Mouse (Mus musculus): Measurements from ENCODE around the gene Senp2. TPM values are rescaled to one million over a fixed set of nuclear protein-coding genes. Genes with fewer than 3 reads are reported as not detected.
"Not testable (repeated sequence)": the region's sequence is repeated elsewhere in the genome, so short reads cannot be mapped to it uniquely, and the experiment has no call there.

The Senp2 gene
- polyA plus RNA-seq, 1 experiment from 2014 or later: 40.1 TPM

GRCm38 (mm10) chr16:21984091-21984490 lies 25.2 kb upstream of the Senp2 start:
- Histone ChIP-seq H3K4me1 (ENCODE audit: control insufficient read depth, insufficient read depth, low read length) (no peaks in the 10 kb centered on the region), H3K4me3 (replicated peaks; ENCODE audit: low read length) (no peak overlapping the region), H3K27me3 (ENCODE audit: control insufficient read depth, insufficient read depth, low read length) (no peaks in the 10 kb centered on the region), H3K36me3 (ENCODE audit: control insufficient read depth, insufficient read depth, low read length) (no peaks in the 10 kb centered on the region), H3K4me2 (ENCODE audit: low read depth, low read length) (no peak overlapping the region), H3K27ac (ENCODE audit: low read length) (no peak overlapping the region), H3K9me3 (replicated peaks; ENCODE audit: control insufficient read depth, low read length) (no peaks in the 10 kb centered on the region), H3K9ac (ENCODE audit: low read length) (no peak overlapping the region)
- 84% methylated on average over 12 of the region's 12 CpGs for WGBS
- no peak for ATAC-seq (ENCODE audit: insufficient read depth, low FRiP score)

GRCm38 (mm10) chr16:21986191-21986590 lies 23.1 kb upstream of the Senp2 start:
- Histone ChIP-seq H3K4me1 (ENCODE audit: control insufficient read depth, insufficient read depth, low read length) (no peaks in the 10 kb centered on the region), H3K9ac (ENCODE audit: low read length) (no peak overlapping the region), H3K27me3 (ENCODE audit: control insufficient read depth, insufficient read depth, low read length) (no peaks in the 10 kb centered on the region), H3K4me2 (ENCODE audit: low read depth, low read length) (no peak overlapping the region), H3K4me3 (replicated peaks; ENCODE audit: low read length) (no peak overlapping the region), H3K9me3 (replicated peaks; ENCODE audit: control insufficient read depth, low read length) (no peaks in the 10 kb centered on the region), H3K27ac (ENCODE audit: low read length) (no peak overlapping the region), H3K36me3 (ENCODE audit: control insufficient read depth, insufficient read depth, low read length) (no peaks in the 10 kb centered on the region)
- ATAC-seq (ENCODE audit: insufficient read depth, low FRiP score): no peak
- 31% methylated on average over 3 of the region's 3 CpGs for WGBS

GRCm38 (mm10) chr16:21987956-21988355 lies 21.3 kb upstream of the Senp2 start:
- H3K4me3 ChIP-seq (replicated peaks; ENCODE audit: low read length): no peak overlapping the region
- 57% methylated on average over 5 of the region's 5 CpGs for WGBS
- no peak for ATAC-seq (ENCODE audit: insufficient read depth, low FRiP score)
- no peak overlapping the region for H3K9ac ChIP-seq (ENCODE audit: low read length)
- no peaks in the 10 kb centered on the region for H3K27me3 ChIP-seq (ENCODE audit: control insufficient read depth, insufficient read depth, low read length)
- no peak overlapping the region for H3K4me2 ChIP-seq (ENCODE audit: low read depth, low read length)
- no peaks in the 10 kb centered on the region for H3K4me1 ChIP-seq (ENCODE audit: control insufficient read depth, insufficient read depth, low read length)
- H3K27ac ChIP-seq (ENCODE audit: low read length): no peak overlapping the region
- H3K9me3 ChIP-seq (replicated peaks; ENCODE audit: control insufficient read depth, low read length): no peaks in the 10 kb centered on the region
- H3K36me3 ChIP-seq (ENCODE audit: control insufficient read depth, insufficient read depth, low read length): no peaks in the 10 kb centered on the region

- H3K4me1 ChIP-seq (ENCODE audit: control insufficient read depth, insufficient read depth, low read length); H3K27me3 ChIP-seq (ENCODE audit: control insufficient read depth, insufficient read depth, low read length); H3K4me2 ChIP-seq (ENCODE audit: low read depth, low read length); H3K4me3 ChIP-seq (replicated peaks; ENCODE audit: low read length); H3K9me3 ChIP-seq (replicated peaks; ENCODE audit: control insufficient read depth, low read length); H3K27ac ChIP-seq (ENCODE audit: low read length); H3K9ac ChIP-seq (ENCODE audit: low read length); ATAC-seq (ENCODE audit: insufficient read depth, low FRiP score); H3K36me3 ChIP-seq (ENCODE audit: control insufficient read depth, insufficient read depth, low read length): not testable (repeated sequence)
Measured at GRCm38 (mm10) chr16:21990893-21991292, 18.4 kb upstream of the Senp2 start.

- H3K4me1 ChIP-seq (ENCODE audit: control insufficient read depth, insufficient read depth, low read length): 0 out of 2 replicates have a peak, but pooled peaks cover 5% of the 10 kb centered on the region
- no peaks in the 10 kb centered on the region for H3K27me3 ChIP-seq (ENCODE audit: control insufficient read depth, insufficient read depth, low read length)
- H3K9me3 ChIP-seq (replicated peaks; ENCODE audit: control insufficient read depth, low read length): no peaks in the 10 kb centered on the region
- no peak overlapping the region for H3K4me2 ChIP-seq (ENCODE audit: low read depth, low read length)
- no peak overlapping the region for H3K9ac ChIP-seq (ENCODE audit: low read length)
- no peaks in the 10 kb centered on the region for H3K36me3 ChIP-seq (ENCODE audit: control insufficient read depth, insufficient read depth, low read length)
- 59% methylated on average over 2 of the region's 2 CpGs for WGBS
- no peak overlapping the region for H3K4me3 ChIP-seq (replicated peaks; ENCODE audit: low read length)
- ATAC-seq (ENCODE audit: insufficient read depth, low FRiP score): no peak
- H3K27ac ChIP-seq (ENCODE audit: low read length): no peak overlapping the region
Measured at GRCm38 (mm10) chr16:21991774-21992173, 17.5 kb upstream of the Senp2 start.

GRCm38 (mm10) chr16:21995304-21995703 lies 14.0 kb upstream of the Senp2 start, which contains the start of gene Liph:
Liph (minus strand) TSS chr16:21995663.
- H3K27ac ChIP-seq (ENCODE audit: low read length): peak within 1 kb of the TSS; percentile 94
- H3K27me3 ChIP-seq (ENCODE audit: control insufficient read depth, insufficient read depth, low read length): no peaks in the 10 kb centered on the region
- WGBS: 10% methylated on average over 16 of the region's 16 CpGs
- peak within 1 kb of the TSS; percentile 63 for H3K9ac ChIP-seq (ENCODE audit: low read length)
- no peaks in the 10 kb centered on the region for H3K36me3 ChIP-seq (ENCODE audit: control insufficient read depth, insufficient read depth, low read length)
- H3K4me3 ChIP-seq (replicated peaks; ENCODE audit: low read length): peak within 1 kb of the TSS; percentile 36
- no peaks in the 10 kb centered on the region for H3K9me3 ChIP-seq (replicated peaks; ENCODE audit: control insufficient read depth, low read length)
- peaks cover 5% of the 10 kb centered on the region; the same call in 1 of the 2 replicates for H3K4me1 ChIP-seq (ENCODE audit: control insufficient read depth, insufficient read depth, low read length)
- peak within 1 kb of the TSS; percentile 60 for H3K4me2 ChIP-seq (ENCODE audit: low read depth, low read length)
- peak; percentile 45; the same call in 1 of the 2 replicates for ATAC-seq (ENCODE audit: insufficient read depth, low FRiP score)

- peaks cover 5% of the 10 kb centered on the region; the same call in 1 of the 2 replicates for H3K4me1 ChIP-seq (ENCODE audit: control insufficient read depth, insufficient read depth, low read length)
- H3K9me3 ChIP-seq (replicated peaks; ENCODE audit: control insufficient read depth, low read length): no peaks in the 10 kb centered on the region
- peak overlapping the region; percentile 20; the same call in 1 of the 2 replicates for H3K4me2 ChIP-seq (ENCODE audit: low read depth, low read length)
- no peak overlapping the region for H3K4me3 ChIP-seq (replicated peaks; ENCODE audit: low read length)
- 0 out of 2 replicates have a peak overlapping the region, but pooled peaks have one; percentile 8 for H3K9ac ChIP-seq (ENCODE audit: low read length)
- H3K36me3 ChIP-seq (ENCODE audit: control insufficient read depth, insufficient read depth, low read length): no peaks in the 10 kb centered on the region
- H3K27me3 ChIP-seq (ENCODE audit: control insufficient read depth, insufficient read depth, low read length): no peaks in the 10 kb centered on the region
- 22% methylated on average over 4 of the region's 4 CpGs for WGBS
- no peak for ATAC-seq (ENCODE audit: insufficient read depth, low FRiP score)
- peak overlapping the region; percentile 94 for H3K27ac ChIP-seq (ENCODE audit: low read length)
Measured at GRCm38 (mm10) chr16:21996402-21996801, 12.9 kb upstream of the Senp2 start.

GRCm38 (mm10) chr16:21996881-21997641 lies 12.2 kb upstream of the Senp2 start:
- Histone ChIP-seq H3K36me3 (ENCODE audit: control insufficient read depth, insufficient read depth, low read length) (no peaks in the 10 kb centered on the region), H3K4me2 (ENCODE audit: low read depth, low read length) (peak overlapping the region; percentile 37; the same call in 1 of the 2 replicates), H3K27me3 (ENCODE audit: control insufficient read depth, insufficient read depth, low read length) (no peaks in the 10 kb centered on the region), H3K4me1 (ENCODE audit: control insufficient read depth, insufficient read depth, low read length) (peaks cover 5% of the 10 kb centered on the region; the same call in 1 of the 2 replicates), H3K4me3 (replicated peaks; ENCODE audit: low read length) (no peak overlapping the region; the same call in 1 of the 2 replicates), H3K9me3 (replicated peaks; ENCODE audit: control insufficient read depth, low read length) (no peaks in the 10 kb centered on the region), H3K9ac (ENCODE audit: low read length) (0 out of 2 replicates have a peak overlapping the region, but pooled peaks have one; percentile 8), H3K27ac (ENCODE audit: low read length) (peak overlapping the region; percentile 94)
- ATAC-seq (ENCODE audit: insufficient read depth, low FRiP score): peak; percentile 89
- 28% methylated on average over 5 of the region's 5 CpGs for WGBS

GRCm38 (mm10) chr16:21998061-21998460 lies 11.2 kb upstream of the Senp2 start:
- WGBS: 59% methylated on average over 5 of the region's 5 CpGs
- no peaks in the 10 kb centered on the region for H3K36me3 ChIP-seq (ENCODE audit: control insufficient read depth, insufficient read depth, low read length)
- peaks cover 5% of the 10 kb centered on the region; the same call in 1 of the 2 replicates for H3K4me1 ChIP-seq (ENCODE audit: control insufficient read depth, insufficient read depth, low read length)
- no peak overlapping the region for H3K4me2 ChIP-seq (ENCODE audit: low read depth, low read length)
- ATAC-seq (ENCODE audit: insufficient read depth, low FRiP score): peak; percentile 57; the same call in 1 of the 2 replicates
- no peak overlapping the region for H3K9ac ChIP-seq (ENCODE audit: low read length)
- peak overlapping the region; percentile 94 for H3K27ac ChIP-seq (ENCODE audit: low read length)
- no peak overlapping the region for H3K4me3 ChIP-seq (replicated peaks; ENCODE audit: low read length)
- H3K9me3 ChIP-seq (replicated peaks; ENCODE audit: control insufficient read depth, low read length): no peaks in the 10 kb centered on the region
- H3K27me3 ChIP-seq (ENCODE audit: control insufficient read depth, insufficient read depth, low read length): no peaks in the 10 kb centered on the region

Data from stomach, embryonic 16.5 days (tissue).